Mouse (Mus musculus) bone marrow macrophage, adult 2 months (primary cell): ENCODE measurements around the gene Art3.

Experiments used
- CTCF ChIP-seq: IDR thresholded peaks from 2 replicates; pipeline ENCODE4 v1.5.1; 2012; ENCODE audit warnings: low read depth, mild to moderate bottlenecking, low read length, moderate library complexity
- POLR2A ChIP-seq: IDR thresholded peaks from 2 replicates; pipeline ENCODE4 v1.6.1; 2012; ENCODE audit warnings: mild to moderate bottlenecking, low read depth, low read length, borderline replicate concordance

- no peak for TF ChIP-seq POLR2A
- no peak for TF ChIP-seq CTCF
Observed at GRCm38 (mm10) chr5:92372605-92373004, 41.0 kb downstream of the Art3 start.
